Mouse (Mus musculus) induced T-regulatory cell, adult 2 months (primary cell): ENCODE results near the gene Etv4.

Experiments used
- DNase-seq: peaks from one replicate; pipeline ENCODE4 v3.0.0-alpha.2; 2012; ENCODE audit warnings: low read depth

Gene Etv4

GRCm38 (mm10) chr11:101785852-101786205 is 658 bp upstream of the Etv4 start:
- DNase-seq: no peak

GRCm38 (mm10) chr11:101784488-101785142 is 556 bp downstream of the Etv4 start:
- no peak for DNase-seq

GRCm38 (mm10) chr11:101784072-101784471 is 1.1 kb downstream of the Etv4 start:
- no peak for DNase-seq

- no peak for DNase-seq
Observed at GRCm38 (mm10) chr11:101783584-101783983, 1.6 kb downstream of the Etv4 start.

- no peak for DNase-seq
Observed at GRCm38 (mm10) chr11:101783135-101783534, 2.0 kb downstream of the Etv4 start.

- no peak for DNase-seq
Observed at GRCm38 (mm10) chr11:101776846-101777245, 8.3 kb downstream of the Etv4 start.

GRCm38 (mm10) chr11:101772449-101772848 is 12.7 kb downstream of the Etv4 start:
- no peak for DNase-seq

- DNase-seq: no peak
Observed at GRCm38 (mm10) chr11:101772027-101772426, 13.1 kb downstream of the Etv4 start.

- no peak for DNase-seq
Observed at GRCm38 (mm10) chr11:101770266-101770665, 14.9 kb downstream of the Etv4 start.

- no peak for DNase-seq
Observed at GRCm38 (mm10) chr11:101768721-101769120, 16.4 kb downstream of the Etv4 start.

GRCm38 (mm10) chr11:101767326-101767725 is 17.8 kb downstream of the Etv4 start:
- no peak for DNase-seq

- DNase-seq: no peak
Observed at GRCm38 (mm10) chr11:101764546-101764945, 20.6 kb downstream of the Etv4 start.

GRCm38 (mm10) chr11:101763723-101764122 is 21.4 kb downstream of the Etv4 start:
- DNase-seq: peak; percentile 74

- no peak for DNase-seq
Observed at GRCm38 (mm10) chr11:101759530-101759929, 25.6 kb downstream of the Etv4 start.

- no peak for DNase-seq
Observed at GRCm38 (mm10) chr11:101758431-101758830, 26.7 kb downstream of the Etv4 start.

GRCm38 (mm10) chr11:101757366-101757765 is 27.8 kb downstream of the Etv4 start:
- DNase-seq: no peak

- no peak for DNase-seq
Observed at GRCm38 (mm10) chr11:101756616-101757015, 28.6 kb downstream of the Etv4 start.

- DNase-seq: no peak
Observed at GRCm38 (mm10) chr11:101733596-101733995, 51.6 kb downstream of the Etv4 start.

- DNase-seq: peak; percentile 99
Observed at GRCm38 (mm10) chr11:101732518-101733440, 52.4 kb downstream of the Etv4 start, which contains the start of gene Dhx8. Dhx8 (plus strand) TSS chr11:101732919.

- DNase-seq: no peak
Observed at GRCm38 (mm10) chr11:101729308-101729707, 55.9 kb downstream of the Etv4 start.

GRCm38 (mm10) chr11:101726765-101727164 is 58.4 kb downstream of the Etv4 start:
- no peak for DNase-seq

GRCm38 (mm10) chr11:101725043-101725442 is 60.1 kb downstream of the Etv4 start:
- DNase-seq: no peak

- DNase-seq: no peak
Observed at GRCm38 (mm10) chr11:101719986-101720520, 65.1 kb downstream of the Etv4 start.
